Mouse (Mus musculus): ENCODE results near the gene Polr3gl.

The Polr3gl gene

DNA sequence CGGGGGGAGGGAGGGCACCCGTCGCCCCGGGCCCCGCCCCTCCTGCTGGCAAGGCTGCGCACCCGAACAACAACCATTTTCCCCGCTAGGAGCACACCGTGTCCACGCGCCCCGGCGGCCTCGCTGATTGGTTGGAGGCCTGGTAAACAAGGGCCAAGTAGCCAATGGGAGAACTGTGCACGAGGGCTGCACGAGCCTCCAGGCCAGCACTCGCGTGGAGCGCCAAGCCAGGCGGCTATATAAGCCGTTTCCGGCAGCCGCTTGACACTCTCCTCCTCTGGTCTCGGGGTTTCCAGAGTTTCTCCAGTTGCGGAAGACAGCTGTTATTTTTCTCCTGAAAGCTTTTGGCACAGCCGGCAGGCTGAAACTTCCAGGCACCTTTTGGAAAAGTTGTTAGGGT is 36.3 kb downstream of the Polr3gl start, which contains the start of gene Txnip:
Gene Txnip (plus strand): TSS at position 264 of the 400 bp plus-strand sequence.
- DNase-seq (ENCODE audit: low spot score in 2 of 2): peak; percentile 99 to 100

DNA sequence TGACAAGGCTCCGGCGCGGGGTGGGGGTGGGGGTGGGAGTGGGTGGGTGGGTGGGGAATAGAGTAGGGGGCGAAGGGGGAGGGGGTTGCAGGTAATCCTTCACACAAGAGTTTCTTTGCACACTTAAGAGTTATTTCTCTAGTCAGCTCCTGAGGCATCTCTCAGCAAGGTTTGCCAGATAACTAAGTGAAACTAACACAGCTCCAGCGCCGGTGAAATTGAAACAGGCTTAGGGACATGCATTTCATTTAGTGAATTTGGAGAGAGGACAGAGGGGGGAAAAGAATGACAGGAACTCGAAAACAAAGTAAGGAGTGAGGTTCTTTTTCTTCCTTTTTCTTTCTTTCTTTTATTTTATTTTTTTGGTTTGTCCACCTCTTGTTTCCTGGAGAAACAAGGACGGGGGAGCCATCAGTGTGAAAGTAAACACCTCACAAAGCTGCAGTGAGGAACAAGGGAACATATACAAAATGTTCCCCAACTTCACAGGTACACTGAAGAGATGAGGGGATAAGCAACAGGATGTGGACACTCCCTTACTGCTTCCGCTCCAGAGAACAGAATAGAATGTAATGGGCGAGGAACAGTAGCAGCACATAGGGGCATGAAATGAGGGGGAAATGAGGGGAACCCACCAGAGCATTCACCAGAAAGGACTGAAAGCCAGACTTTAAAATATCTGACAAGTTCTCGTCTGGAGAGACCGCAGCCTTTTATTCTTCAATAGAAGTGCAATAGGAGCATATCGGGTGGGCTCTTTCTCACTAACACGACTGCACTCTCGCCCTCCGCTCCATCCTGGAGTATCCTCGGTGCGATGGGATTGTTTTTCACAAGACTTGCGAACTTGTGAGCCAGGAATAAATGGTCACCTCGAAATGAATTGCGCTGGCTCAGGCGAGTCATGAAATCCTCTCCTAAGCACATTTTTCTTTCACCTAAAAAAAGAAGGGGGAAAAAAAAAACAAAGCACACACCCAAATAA is 37.0 kb downstream of the Polr3gl start:
- DNase-seq (ENCODE audit: low spot score in 2 of 2): no peak

DNA sequence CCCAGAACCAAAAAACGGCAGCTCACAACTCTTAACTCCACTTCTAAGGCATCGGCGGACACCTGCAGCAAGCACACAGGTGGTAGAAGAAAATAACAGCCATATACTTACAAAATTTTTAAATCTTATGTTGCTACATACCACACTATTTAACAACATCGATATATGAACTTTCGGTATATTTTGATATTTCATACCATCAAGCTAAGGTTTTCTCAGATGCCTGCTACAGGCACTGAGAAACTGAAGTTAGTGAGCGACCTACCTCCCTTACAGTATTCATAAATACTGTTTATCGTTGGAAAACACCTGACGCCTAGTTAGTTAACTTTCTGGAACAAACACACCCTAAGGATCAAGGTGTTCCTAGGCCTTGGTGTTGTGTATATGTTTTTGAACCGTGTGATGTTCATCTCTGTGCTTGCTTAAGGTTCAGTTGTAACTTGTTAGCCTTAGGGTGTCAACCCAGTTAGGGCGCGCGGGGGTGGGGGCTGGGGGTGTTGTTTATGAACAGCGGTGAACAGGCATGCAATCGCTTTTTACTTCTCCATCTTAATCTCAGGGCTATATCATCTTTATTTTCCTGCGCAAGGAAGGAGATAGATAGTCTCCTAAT is 37.9 kb downstream of the Polr3gl start:
- no peak for DNase-seq (ENCODE audit: low spot score in 2 of 2)

DNA sequence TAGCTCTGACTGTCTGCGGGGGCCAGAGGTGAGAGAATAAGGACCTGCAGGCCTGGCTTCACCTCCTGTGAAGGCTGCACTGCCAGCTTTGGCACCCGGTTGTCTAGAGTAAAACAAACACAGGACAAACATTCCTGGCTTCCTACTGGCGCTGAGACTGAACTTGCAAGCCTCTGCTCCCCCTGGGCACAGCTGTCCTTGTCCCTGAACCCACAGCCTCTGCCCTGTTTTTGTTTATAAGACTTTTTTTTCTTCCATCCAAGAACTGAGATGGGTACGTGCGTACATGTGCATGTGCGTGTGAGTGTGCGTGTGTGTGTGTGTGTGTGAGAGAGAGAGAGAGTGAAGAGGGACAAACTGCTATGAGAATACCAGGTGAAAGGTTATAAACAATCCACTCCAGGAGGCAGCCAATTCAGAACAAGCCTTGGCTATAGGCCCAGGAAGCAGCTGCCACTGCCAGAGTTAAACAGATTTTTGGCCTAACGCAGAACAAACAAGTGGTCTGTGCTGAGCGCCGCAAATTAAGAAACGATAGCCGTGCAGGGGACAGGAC is 38.9 kb downstream of the Polr3gl start:
- no peak for DNase-seq (ENCODE audit: low spot score in 2 of 2)

DNA sequence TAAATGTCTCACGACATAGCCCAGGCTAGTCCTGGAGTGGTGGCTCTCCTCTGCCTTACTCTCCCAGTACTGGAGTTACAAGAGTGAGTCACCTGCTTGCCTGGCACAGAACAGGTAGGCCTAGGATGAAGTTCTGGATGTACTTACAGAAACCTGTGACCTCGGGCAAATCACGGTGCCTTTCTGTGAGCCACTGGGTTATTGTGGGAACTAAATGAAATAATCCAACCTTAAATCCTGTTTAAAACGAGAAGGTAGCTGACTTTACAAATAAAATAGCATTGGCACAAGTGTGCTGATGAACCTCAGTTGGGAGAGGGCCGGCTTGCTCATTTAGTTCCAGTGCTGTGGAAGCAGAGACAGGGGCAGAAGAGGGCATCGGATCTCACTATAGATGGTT is 39.7 kb downstream of the Polr3gl start:
- no peak for DNase-seq (ENCODE audit: low spot score in 2 of 2)

DNA sequence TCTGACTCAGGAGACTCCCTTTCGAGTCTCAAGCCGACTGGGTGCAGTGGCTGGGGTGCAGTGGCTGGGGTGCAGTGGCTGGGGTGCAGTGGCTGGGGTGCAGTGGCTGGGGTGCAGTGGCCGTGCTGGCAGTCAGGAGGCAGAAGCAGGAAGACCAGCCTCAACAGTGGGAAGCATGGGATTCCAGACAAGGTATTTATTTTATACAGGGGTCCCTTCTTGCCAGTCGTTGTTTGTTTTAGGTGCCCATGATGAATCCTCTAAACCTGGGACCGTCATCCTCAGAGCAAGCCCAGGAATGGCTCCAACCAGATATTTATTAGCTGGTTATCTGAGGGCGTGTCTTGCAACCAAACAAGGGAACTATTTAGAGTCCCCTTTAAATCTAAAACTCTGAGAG is 40.4 kb downstream of the Polr3gl start:
- no peak for DNase-seq (ENCODE audit: low spot score in 2 of 2)

DNA sequence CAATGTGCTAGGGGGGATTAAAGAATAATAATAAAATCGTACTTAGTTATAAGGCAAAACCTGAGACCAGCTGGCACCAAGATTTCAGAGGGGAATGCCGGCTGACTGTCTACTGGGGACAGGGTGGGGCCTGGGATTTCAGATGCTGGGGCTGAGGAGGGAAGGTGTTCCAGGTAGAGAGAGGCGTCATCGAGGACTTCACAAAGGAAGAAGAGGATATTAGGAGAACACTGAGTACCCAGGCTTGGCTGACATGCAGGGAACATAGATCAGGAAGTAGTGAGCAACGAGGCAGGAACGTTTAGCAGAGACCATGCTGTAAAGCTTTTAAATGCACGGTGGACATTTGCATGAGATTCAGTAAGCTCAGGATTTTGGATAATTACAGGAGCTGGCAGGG is 42.1 kb downstream of the Polr3gl start:
- DNase-seq (ENCODE audit: low spot score in 2 of 2): no peak

DNA sequence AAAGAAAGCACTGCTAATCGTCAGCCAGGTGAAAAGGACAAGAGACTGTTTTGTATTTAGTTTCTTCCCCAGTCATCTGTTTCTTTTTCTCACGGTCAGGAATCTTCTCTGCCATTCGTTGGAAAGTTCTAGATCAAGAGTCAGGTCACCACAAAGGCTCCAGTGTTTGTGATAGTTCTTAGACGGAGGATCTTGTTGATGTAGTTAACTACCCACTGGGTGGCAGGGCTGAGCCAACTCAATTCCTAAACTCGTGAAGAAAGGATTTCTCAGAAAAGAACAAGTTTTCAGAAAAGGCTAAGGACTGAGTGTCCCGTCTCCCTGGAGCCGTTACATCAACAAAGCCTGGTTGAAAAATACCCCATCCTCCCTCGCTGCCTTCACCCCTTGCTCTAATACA is 42.8 kb downstream of the Polr3gl start:
- peak in 1 of 2 experiments; percentile 37 for DNase-seq (ENCODE audit: low spot score in 2 of 2)

DNA sequence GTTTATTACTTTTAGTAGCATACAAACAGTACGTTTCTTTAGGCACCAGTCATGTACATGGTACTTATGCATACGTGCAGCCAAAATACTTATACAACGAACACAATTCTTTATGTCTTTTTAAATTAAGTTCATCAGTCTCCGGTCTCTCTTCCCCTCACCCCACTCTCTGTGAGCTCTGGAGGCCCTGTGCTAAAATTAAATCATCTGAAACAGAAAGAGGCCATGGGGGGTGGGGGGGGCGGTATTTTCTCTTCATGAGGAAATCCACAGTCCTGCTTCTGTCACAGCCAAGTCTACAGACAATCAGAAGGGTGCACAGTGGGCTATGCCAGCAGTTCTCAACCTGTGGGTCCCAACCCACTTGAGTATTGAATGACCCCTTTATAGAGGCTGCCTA is 44.6 kb downstream of the Polr3gl start:
- no peak for DNase-seq (ENCODE audit: low spot score in 2 of 2)

DNA sequence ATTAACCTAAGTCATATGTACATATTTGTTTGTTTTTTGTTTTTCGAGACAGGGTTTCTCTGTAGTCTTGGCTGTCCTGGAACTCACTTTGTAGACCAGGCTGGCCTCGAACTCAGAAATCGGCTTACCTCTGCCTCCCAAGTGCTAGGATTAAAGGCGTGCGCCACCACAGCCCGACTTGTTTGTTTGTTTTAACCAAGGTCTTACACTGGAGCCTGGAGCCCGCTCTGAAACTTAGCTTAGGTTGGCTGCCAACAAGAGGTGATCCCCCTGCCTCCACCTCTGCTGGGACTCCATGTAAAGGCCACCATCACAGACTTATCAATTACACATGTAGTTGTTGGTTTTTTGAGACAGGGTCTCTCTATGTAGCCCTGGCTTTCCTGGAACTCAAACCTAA is 45.2 kb downstream of the Polr3gl start:
- DNase-seq (ENCODE audit: low spot score in 2 of 2): no peak

DNA sequence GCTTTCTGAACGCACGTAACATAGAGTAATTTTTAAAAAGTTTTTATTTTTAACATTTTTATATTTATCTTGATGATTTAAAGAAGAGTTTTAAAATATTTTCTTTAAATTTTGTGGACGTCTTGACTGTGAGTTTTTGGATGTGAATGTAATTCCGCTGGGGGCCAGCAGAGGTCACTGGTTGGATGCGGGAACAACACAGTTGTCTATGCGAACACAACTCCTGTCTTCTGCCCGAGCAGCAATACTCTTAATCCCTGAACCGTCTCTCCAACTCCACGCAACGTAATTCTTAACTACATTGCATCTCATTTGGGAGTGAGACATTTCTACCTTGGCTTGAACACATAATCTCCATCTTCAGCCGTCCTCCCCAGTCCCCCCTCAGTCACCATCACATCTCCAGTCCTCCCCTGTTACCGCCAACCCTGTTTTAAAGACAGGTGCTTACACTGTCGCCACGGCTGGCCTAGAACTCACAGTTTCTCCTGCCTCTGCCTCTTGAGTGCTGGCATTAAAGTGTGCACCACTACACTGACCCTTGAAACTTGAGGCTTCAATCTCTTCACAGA is 46.5 kb downstream of the Polr3gl start:
- DNase-seq (ENCODE audit: low spot score in 2 of 2): peak; percentile 62 to 81

DNA sequence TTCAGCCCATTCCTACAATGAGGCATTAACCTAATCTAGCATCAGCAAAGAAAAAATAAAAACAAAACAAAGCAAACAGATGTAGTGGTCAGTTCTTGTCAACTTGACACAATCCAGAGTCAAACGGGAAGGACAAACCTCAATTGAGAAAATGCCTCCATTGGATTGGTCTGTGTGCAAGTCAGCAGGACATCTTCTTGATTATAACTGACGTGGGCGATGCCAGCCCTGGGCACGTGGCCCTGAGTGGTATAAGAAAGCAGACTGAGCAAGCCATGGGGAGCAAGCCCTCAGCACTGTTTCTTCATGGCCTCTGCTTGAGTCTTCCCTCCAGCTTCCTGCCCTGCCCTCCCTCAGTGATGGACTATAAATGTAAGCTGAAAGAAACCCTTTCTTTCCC is 47.1 kb downstream of the Polr3gl start:
- no peak for DNase-seq (ENCODE audit: low spot score in 2 of 2)

DNA sequence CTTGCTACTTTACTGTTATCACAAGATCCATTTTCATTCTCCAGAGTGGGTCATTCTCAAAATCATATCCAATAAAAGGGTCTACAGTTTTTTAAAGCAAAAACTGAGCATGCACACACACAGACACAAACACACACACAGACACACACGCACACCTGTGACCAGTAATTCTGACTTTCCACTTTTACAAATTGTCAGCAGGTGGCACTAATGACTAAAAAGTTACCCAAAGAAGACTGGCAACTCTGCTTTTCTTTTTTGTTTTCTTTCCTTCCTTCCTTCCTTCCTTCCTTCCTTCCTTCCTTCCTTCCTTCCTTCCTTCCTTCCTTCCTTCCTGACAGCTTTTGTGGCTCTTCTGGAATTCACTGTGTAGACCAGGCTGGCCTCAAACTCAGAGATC is 48.4 kb downstream of the Polr3gl start:
- no peak for DNase-seq (ENCODE audit: low spot score in 2 of 2)

DNA sequence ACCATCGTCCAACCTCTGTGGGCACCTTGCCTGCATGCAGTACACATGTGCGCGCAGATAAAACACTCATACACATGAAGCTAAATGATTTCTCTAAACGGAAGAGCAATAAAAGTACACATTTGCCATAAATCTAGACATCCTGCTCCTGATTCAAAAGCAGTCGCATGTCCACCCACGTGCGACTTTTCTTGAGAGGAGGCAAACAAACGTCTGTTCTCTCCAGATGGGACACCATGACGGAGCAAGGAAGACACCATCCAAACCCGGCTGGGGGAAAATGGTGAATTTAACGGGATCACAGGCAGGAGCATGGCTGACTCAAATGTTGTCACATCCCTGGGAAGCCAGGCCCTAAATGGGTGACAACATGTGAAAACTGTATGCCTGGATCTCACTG is 50.6 kb downstream of the Polr3gl start:
- DNase-seq (ENCODE audit: low spot score in 2 of 2): no peak

DNA sequence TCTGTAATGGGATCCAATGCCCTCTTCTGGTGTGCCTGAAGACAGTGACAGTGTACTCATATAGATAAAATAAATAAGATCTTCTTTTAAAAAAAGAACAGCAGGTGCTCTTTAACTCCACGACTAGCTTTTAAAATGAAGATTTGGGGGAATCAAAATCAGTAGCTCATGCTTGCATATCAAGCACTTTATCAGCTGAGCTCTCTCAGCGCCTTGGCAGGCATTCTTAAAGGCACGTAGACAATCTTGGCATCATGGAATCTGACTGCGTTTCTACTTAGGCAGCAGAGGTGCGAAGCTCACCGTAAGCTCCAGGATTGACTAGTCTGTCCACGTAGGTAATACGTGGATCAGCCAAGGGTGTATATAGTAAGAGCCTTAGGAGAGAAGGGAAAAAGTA is 51.4 kb downstream of the Polr3gl start:
- DNase-seq (ENCODE audit: low spot score in 2 of 2): no peak

DNA sequence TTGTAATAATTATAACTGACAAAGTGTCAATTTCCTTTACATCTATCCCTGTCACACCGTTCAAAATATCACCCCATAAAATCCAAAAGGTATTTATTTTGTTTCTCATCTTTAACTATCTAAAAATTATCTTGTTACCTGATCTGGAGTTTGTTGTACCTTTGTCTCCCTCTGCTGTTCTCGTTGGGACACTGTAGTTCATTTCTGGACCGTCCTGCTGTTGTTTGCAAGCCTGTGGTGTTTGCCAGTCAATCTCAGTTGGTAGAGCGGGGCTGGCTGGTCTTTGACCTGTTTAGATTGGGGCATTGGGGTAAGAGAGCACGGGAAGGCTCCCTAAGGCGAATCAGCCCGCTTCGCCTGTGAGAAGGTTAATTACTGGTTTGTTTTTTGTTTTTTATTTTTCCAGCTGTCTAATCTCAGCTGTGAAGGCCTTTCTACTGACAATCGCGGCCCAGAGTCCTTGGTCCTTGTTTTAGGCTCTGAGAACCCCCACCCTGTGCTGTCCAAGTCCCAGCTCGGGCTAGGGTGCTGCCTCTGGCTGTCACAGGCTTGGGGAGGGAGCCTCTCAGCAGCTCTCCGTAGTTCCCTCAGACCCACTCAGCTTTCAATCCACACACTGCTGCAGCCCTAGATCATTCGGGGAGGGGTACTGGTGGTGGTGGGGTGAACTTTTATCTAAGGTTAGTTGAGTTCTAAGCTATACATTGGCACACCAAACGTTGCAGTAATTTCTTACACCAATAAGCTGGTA is 52.5 kb downstream of the Polr3gl start:
- DNase-seq (ENCODE audit: low spot score in 2 of 2): no peak

DNA sequence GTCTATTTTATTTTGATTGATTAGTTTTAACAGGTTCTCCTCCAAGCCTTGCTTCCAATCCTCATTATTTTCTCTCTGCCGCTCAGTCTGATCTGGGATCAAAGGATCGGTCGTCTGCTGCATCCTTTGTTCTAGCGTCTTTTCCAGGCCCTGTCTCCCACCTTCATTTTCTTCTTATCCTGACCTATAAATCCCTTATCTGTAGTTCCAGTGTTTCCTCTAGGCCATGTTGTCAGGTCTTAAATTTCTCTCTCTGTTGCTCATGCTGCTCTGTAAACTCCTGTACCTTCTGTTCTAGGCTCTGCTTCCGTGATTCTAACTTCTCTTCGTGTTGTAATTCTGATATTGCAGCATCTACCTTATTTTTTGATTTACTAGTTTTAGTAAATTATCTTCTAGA is 53.2 kb downstream of the Polr3gl start:
- DNase-seq (ENCODE audit: low spot score in 2 of 2): no peak

DNA sequence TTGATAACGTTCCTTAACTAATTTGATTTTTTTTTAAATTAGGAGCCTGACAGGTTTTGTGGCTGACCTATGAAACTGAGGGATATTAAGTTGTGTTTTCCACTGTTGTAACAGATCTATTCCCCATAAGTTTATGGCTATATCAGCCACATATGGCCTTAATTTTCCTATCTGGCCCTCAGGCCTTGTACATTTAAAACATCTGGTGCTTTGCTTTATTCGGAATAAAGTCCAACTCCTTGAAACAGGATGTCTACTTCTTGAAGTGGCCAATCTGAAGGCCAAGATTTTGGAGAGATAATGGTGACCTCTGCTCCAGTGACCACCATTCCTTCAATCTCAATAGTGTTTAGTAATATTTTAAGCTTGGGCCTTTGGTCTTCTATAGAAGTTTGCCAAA is 54.7 kb downstream of the Polr3gl start:
- no peak for DNase-seq (ENCODE audit: low spot score in 2 of 2)

DNA sequence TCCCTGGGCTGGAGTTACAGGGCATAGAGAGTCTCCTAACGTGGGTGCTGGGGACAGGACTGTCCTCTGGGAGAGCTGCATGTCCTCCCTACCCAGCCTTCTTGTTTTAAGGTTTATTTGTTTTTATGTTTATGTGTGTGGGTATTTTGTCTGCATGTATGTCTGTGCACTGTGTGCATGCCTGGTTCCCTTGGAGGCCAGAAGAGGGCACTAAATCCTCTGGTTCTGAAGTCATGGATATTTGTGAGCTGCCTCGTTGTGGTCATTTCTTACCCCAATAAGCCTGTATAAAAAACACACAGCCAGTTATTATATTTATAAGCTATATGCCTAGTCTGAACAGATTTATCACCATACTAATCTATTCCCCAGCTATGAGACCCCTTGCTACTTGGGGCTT is 59.7 kb downstream of the Polr3gl start:
- no peak for DNase-seq (ENCODE audit: low spot score in 2 of 2)

DNA sequence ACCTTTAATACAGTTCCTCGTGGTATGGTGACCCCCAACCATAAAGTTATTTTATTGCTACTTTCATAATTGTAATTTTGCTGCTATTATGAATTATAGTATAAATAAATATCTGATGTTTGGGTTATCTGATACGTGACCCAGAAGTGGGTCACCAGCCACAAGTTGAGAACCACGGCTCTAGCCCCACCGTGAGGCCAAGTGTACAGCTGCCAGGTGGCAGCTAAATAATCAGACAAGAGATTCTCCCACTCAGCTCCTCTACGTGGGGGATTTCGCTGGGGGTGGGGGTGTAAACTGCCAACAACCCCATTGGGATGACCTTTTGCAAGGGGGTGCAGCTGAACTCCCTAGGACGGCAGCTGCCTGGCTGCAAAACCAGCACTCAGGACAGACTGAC is 61.9 kb downstream of the Polr3gl start:
- no peak for DNase-seq (ENCODE audit: low spot score in 2 of 2)

DNA sequence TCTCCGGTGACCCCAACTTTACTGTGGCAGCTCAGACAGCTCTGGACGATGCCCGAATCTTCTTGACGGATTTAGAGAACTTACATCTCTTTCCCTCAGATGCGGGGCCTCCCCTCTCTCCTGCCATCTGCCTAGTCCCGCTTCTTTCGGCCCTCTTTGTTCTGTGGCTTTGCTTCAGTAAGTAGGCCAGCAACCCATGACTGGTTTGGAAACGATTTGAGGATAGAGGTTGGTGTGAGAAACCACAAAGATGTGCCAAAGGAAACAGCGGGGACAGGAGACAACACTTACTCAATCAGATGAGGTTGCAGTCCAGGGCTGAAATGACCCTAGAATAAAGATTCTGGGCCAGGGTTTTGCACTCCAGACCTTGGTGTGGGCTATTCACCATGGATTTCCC is 65.5 kb downstream of the Polr3gl start:
- DNase-seq (ENCODE audit: low spot score in 2 of 2): no peak

Measured in spleen, postnatal 14 days (tissue).